Mouse (Mus musculus): ENCODE data around the gene Rfx8.

GRCm38 (mm10) chr1:39698456-39698855 is 22.3 kb downstream of the Rfx8 start:
- no peak for TF ChIP-seq POLR2A (IDR thresholded peaks at IDR 0.05; ENCODE audit: extremely low read depth, insufficient read depth, low read length)
- no peak for TF ChIP-seq CTCF (IDR thresholded peaks at IDR 0.05; ENCODE audit: extremely low read depth, insufficient read depth, low read length)
